Mouse (Mus musculus): ENCODE measurements around the gene Padi3. TPM values are rescaled to one million over a fixed set of nuclear protein-coding genes. Genes with fewer than 3 reads are reported as not detected.

The Padi3 gene
- polyA plus RNA-seq, 1 experiment from 2014 or later = not detected

DNA sequence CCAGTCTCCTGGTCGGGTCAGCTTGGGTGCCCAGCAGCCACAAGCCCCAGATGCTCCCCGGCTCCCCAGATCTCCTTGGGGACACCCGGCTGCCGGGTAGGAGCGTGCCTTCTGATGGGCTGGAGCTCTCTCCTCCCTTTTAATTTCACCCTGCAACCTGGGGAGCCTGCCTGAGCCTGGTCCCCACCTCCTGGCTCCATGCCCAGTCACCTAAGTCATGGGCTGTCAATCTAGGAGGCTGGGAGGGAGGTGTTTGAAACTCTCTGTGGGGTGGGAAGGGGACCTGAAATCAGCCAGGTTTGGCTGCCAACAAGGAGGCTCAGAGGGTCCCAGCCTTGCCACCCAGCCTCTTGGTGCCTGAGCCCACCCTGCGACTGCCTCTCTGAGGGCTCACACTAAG lies 35.2 kb upstream of the Padi3 start, which contains the start of gene Padi1:
TSS of gene Padi1 (minus strand) at position 113 of the 400 bp plus-strand sequence.
- Histone ChIP-seq H3K9me3 (replicated peaks; ENCODE audit: control insufficient read depth, low read length) (no peaks in the 10 kb centered on the region), H3K4me2 (ENCODE audit: low read depth, low read length) (no peak within 1 kb of the TSS), H3K4me1 (ENCODE audit: control insufficient read depth, insufficient read depth, low read length) (no peaks in the 10 kb centered on the region), H3K27me3 (ENCODE audit: control insufficient read depth, insufficient read depth, low read length) (no peaks in the 10 kb centered on the region), H3K9ac (replicated peaks; ENCODE audit: low read length) (no peak within 1 kb of the TSS), H3K27ac (replicated peaks; ENCODE audit: low read depth, low read length) (no peak within 1 kb of the TSS), H3K36me3 (replicated peaks; ENCODE audit: control insufficient read depth, insufficient read depth, low read depth, low read length) (no peaks in the 10 kb centered on the region), H3K4me3 (ENCODE audit: low read depth, low read length) (no peak within 1 kb of the TSS)
- no peak for DNase-seq (ENCODE audit: low spot score)
- ATAC-seq (replicated peaks; ENCODE audit: insufficient number of reproducible peaks, low FRiP score, low TSS enrichment, low read depth) = no peak
- 79% methylated on average over 6 of the region's 6 CpGs for WGBS

DNA sequence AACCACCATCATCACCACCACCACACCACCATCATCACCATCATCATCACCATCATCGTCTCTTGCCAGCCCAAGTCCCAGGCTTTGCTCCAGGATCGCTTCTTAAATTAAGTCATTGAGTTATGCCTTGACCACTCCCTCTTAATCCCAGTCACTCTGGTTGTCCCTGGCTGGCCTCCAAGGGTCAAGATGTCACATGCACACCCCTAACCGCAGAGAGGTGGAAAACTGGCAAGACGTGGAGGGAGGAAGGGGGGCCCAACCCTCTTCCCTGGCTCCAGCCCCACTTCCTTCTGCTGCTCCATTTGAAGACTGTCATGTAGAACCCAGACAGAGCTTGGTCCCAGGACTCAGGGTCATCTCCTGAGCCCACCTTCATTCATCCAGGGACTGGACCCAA lies 34.5 kb upstream of the Padi3 start:
- H3K27me3 ChIP-seq (ENCODE audit: control insufficient read depth, insufficient read depth, low read length) = no peaks in the 10 kb centered on the region
- no peak for DNase-seq (ENCODE audit: low spot score)
- 65% methylated on average over 4 of the region's 4 CpGs for WGBS
- no peaks in the 10 kb centered on the region for H3K9me3 ChIP-seq (replicated peaks; ENCODE audit: control insufficient read depth, low read length)
- H3K4me2 ChIP-seq (ENCODE audit: low read depth, low read length) = no peak overlapping the region
- H3K27ac ChIP-seq (replicated peaks; ENCODE audit: low read depth, low read length) = no peak overlapping the region
- no peak overlapping the region for H3K4me3 ChIP-seq (ENCODE audit: low read depth, low read length)
- no peaks in the 10 kb centered on the region for H3K36me3 ChIP-seq (replicated peaks; ENCODE audit: control insufficient read depth, insufficient read depth, low read depth, low read length)
- no peaks in the 10 kb centered on the region for H3K4me1 ChIP-seq (ENCODE audit: control insufficient read depth, insufficient read depth, low read length)
- ATAC-seq (replicated peaks; ENCODE audit: insufficient number of reproducible peaks, low FRiP score, low TSS enrichment, low read depth) = no peak
- no peak overlapping the region for H3K9ac ChIP-seq (replicated peaks; ENCODE audit: low read length)

DNA sequence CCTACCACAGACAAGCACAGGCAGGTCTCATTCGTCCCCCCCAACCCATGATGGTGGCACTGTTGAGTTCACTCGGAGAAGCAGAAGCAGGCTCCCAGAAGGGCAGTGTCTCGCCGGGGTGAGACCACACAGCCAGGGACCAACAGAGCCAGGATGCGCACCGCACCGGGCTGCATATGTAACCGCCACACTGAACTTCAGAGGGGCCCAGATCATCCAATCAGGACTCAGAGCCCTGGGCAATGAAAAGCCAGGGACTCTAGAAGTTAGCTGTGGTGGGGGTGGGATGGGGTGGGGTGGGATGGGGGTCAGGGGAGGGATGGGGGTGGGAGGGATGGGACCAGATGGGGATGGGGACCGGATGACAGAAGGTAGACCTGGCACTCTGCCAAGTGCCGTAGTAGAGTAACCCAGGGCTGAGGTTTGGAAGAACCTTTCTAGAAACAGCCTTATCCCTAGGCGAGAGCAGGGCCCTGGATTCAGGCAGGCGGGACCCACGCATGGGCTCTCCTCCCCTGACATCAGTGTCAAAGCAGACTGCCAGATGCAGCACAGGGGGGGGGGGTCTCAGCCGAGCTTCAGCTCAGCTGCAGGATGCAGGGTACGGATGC lies 33.3 kb upstream of the Padi3 start:
- H3K4me2 ChIP-seq (ENCODE audit: low read depth, low read length) = no peak overlapping the region
- H3K4me3 ChIP-seq (ENCODE audit: low read depth, low read length) = no peak overlapping the region
- no peaks in the 10 kb centered on the region for H3K36me3 ChIP-seq (replicated peaks; ENCODE audit: control insufficient read depth, insufficient read depth, low read depth, low read length)
- WGBS = 71% methylated on average over 15 of the region's 15 CpGs
- H3K27ac ChIP-seq (replicated peaks; ENCODE audit: low read depth, low read length) = no peak overlapping the region
- no peaks in the 10 kb centered on the region for H3K9me3 ChIP-seq (replicated peaks; ENCODE audit: control insufficient read depth, low read length)
- no peaks in the 10 kb centered on the region for H3K4me1 ChIP-seq (ENCODE audit: control insufficient read depth, insufficient read depth, low read length)
- ATAC-seq (replicated peaks; ENCODE audit: insufficient number of reproducible peaks, low FRiP score, low TSS enrichment, low read depth) = 0 out of 2 replicates have a peak, but pooled peaks have one; percentile 21
- no peak overlapping the region for H3K9ac ChIP-seq (replicated peaks; ENCODE audit: low read length)
- no peaks in the 10 kb centered on the region for H3K27me3 ChIP-seq (ENCODE audit: control insufficient read depth, insufficient read depth, low read length)
- DNase-seq (ENCODE audit: low spot score) = no peak

GRCm38 (mm10) chr4:140842909-140843308 lies 32.5 kb upstream of the Padi3 start:
- no peak overlapping the region for H3K4me2 ChIP-seq (ENCODE audit: low read depth, low read length)
- DNase-seq (ENCODE audit: low spot score) (no peak), ATAC-seq (replicated peaks; ENCODE audit: insufficient number of reproducible peaks, low FRiP score, low TSS enrichment, low read depth) (no peak)
- no peaks in the 10 kb centered on the region for H3K36me3 ChIP-seq (replicated peaks; ENCODE audit: control insufficient read depth, insufficient read depth, low read depth, low read length)
- H3K9me3 ChIP-seq (replicated peaks; ENCODE audit: control insufficient read depth, low read length) = no peaks in the 10 kb centered on the region
- no peak overlapping the region for H3K27ac ChIP-seq (replicated peaks; ENCODE audit: low read depth, low read length)
- WGBS = 28% methylated on average over 1 of the region's 1 CpGs
- H3K4me1 ChIP-seq (ENCODE audit: control insufficient read depth, insufficient read depth, low read length) = no peaks in the 10 kb centered on the region
- no peak overlapping the region for H3K9ac ChIP-seq (replicated peaks; ENCODE audit: low read length)
- H3K27me3 ChIP-seq (ENCODE audit: control insufficient read depth, insufficient read depth, low read length) = no peaks in the 10 kb centered on the region
- no peak overlapping the region for H3K4me3 ChIP-seq (ENCODE audit: low read depth, low read length)

- Histone ChIP-seq H3K27me3 (ENCODE audit: control insufficient read depth, insufficient read depth, low read length) (0 out of 2 replicates have a peak, but pooled peaks cover 2% of the 10 kb centered on the region), H3K9ac (replicated peaks; ENCODE audit: low read length) (no peak overlapping the region), H3K4me1 (ENCODE audit: control insufficient read depth, insufficient read depth, low read length) (no peaks in the 10 kb centered on the region), H3K4me3 (ENCODE audit: low read depth, low read length) (no peak overlapping the region), H3K4me2 (ENCODE audit: low read depth, low read length) (no peak overlapping the region), H3K36me3 (replicated peaks; ENCODE audit: control insufficient read depth, insufficient read depth, low read depth, low read length) (no peaks in the 10 kb centered on the region), H3K9me3 (replicated peaks; ENCODE audit: control insufficient read depth, low read length) (no peaks in the 10 kb centered on the region), H3K27ac (replicated peaks; ENCODE audit: low read depth, low read length) (no peak overlapping the region)
- 19% methylated on average over 8 of the region's 8 CpGs for WGBS
- DNase-seq (ENCODE audit: low spot score) (no peak), ATAC-seq (replicated peaks; ENCODE audit: insufficient number of reproducible peaks, low FRiP score, low TSS enrichment, low read depth) (no peak)
These were observed 27.4 kb upstream of the Padi3 start for GRCm38 (mm10) chr4:140837879-140838278.

DNA sequence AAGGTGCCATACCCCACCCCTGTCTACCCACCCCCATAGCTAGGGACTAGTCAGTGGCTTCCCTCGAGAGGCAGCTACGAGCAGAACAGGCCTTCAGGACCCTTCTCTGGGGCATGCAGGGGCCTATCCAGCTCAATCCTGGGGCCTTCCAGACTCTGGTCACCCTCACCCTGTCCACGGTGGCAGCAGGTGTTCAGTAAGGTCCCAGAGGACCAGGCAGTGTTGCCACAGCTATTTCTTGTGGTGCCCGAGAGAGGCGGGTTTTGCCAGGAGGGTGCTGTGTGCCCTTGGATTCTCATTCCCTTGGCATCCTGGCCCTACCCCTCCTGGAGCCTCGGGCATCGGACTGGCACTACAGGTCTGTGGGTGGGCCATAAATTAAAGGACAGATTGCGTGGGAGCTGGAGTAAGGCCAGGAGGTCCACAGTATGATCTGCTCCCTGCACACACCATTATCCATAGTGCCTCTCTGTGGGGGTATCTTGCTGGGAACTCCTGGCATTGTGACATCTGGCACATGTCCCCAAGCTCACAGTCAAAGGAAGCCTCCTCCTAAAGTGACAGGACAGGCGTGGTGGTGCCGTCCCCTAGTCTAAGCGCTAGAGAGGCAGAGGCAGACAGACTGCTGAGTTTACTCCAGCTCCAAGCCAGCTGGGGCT lies 25.9 kb upstream of the Padi3 start:
- Histone ChIP-seq H3K9ac (replicated peaks; ENCODE audit: low read length) (no peak overlapping the region), H3K4me3 (ENCODE audit: low read depth, low read length) (no peak overlapping the region), H3K36me3 (replicated peaks; ENCODE audit: control insufficient read depth, insufficient read depth, low read depth, low read length) (no peaks in the 10 kb centered on the region), H3K4me1 (ENCODE audit: control insufficient read depth, insufficient read depth, low read length) (no peaks in the 10 kb centered on the region), H3K4me2 (ENCODE audit: low read depth, low read length) (no peak overlapping the region), H3K27ac (replicated peaks; ENCODE audit: low read depth, low read length) (no peak overlapping the region), H3K27me3 (ENCODE audit: control insufficient read depth, insufficient read depth, low read length) (0 out of 2 replicates have a peak, but pooled peaks cover 2% of the 10 kb centered on the region), H3K9me3 (replicated peaks; ENCODE audit: control insufficient read depth, low read length) (no peaks in the 10 kb centered on the region)
- no peak for DNase-seq (ENCODE audit: low spot score)
- WGBS = 68% methylated on average over 11 of the region's 11 CpGs
- no peak for ATAC-seq (replicated peaks; ENCODE audit: insufficient number of reproducible peaks, low FRiP score, low TSS enrichment, low read depth)

- H3K36me3 ChIP-seq (replicated peaks; ENCODE audit: control insufficient read depth, insufficient read depth, low read depth, low read length) = no peaks in the 10 kb centered on the region
- 6% methylated on average over 10 of the region's 10 CpGs for WGBS
- peak; percentile 69 for DNase-seq (ENCODE audit: low spot score)
- 0 out of 2 replicates have a peak, but pooled peaks have one; percentile 10 for ATAC-seq (replicated peaks; ENCODE audit: insufficient number of reproducible peaks, low FRiP score, low TSS enrichment, low read depth)
- no peaks in the 10 kb centered on the region for H3K9me3 ChIP-seq (replicated peaks; ENCODE audit: control insufficient read depth, low read length)
- no peak overlapping the region for H3K9ac ChIP-seq (replicated peaks; ENCODE audit: low read length)
- no peak overlapping the region for H3K4me3 ChIP-seq (ENCODE audit: low read depth, low read length)
- no peak overlapping the region for H3K27ac ChIP-seq (replicated peaks; ENCODE audit: low read depth, low read length)
- no peaks in the 10 kb centered on the region for H3K4me1 ChIP-seq (ENCODE audit: control insufficient read depth, insufficient read depth, low read length)
- H3K4me2 ChIP-seq (ENCODE audit: low read depth, low read length) = no peak overlapping the region
- 0 out of 2 replicates have a peak, but pooled peaks cover 2% of the 10 kb centered on the region for H3K27me3 ChIP-seq (ENCODE audit: control insufficient read depth, insufficient read depth, low read length)
These were observed 25.2 kb upstream of the Padi3 start for GRCm38 (mm10) chr4:140835682-140836081.

- ATAC-seq (replicated peaks; ENCODE audit: insufficient number of reproducible peaks, low FRiP score, low TSS enrichment, low read depth) = no peak
- Histone ChIP-seq H3K4me3 (ENCODE audit: low read depth, low read length) (no peak overlapping the region), H3K4me2 (ENCODE audit: low read depth, low read length) (no peak overlapping the region), H3K27ac (replicated peaks; ENCODE audit: low read depth, low read length) (no peak overlapping the region), H3K4me1 (ENCODE audit: control insufficient read depth, insufficient read depth, low read length) (no peaks in the 10 kb centered on the region), H3K27me3 (ENCODE audit: control insufficient read depth, insufficient read depth, low read length) (0 out of 2 replicates have a peak, but pooled peaks cover 2% of the 10 kb centered on the region), H3K9ac (replicated peaks; ENCODE audit: low read length) (no peak overlapping the region), H3K9me3 (replicated peaks; ENCODE audit: control insufficient read depth, low read length) (no peaks in the 10 kb centered on the region), H3K36me3 (replicated peaks; ENCODE audit: control insufficient read depth, insufficient read depth, low read depth, low read length) (no peaks in the 10 kb centered on the region)
- WGBS = 54% methylated on average over 6 of the region's 6 CpGs
- DNase-seq (ENCODE audit: low spot score) = no peak
These were observed 24.0 kb upstream of the Padi3 start for GRCm38 (mm10) chr4:140834327-140834934.
